Mouse (Mus musculus): ENCODE measurements at regions not wholly inside any gene's neighbourhood (a gene's known extent, or its start where the extent isn't known, plus 50 kb on each side); places are given as distances from the start of the nearest gene placed in this dataset.

GRCm38 (mm10) chr12:26821257-26821968 lies 352.4 kb downstream of the Cmpk2 start:
- no peak for TF ChIP-seq CTCF (IDR thresholded peaks at IDR 0.05; ENCODE audit: control insufficient read depth, insufficient read depth, insufficient read length)
- no peak for TF ChIP-seq MYOD1 (IDR thresholded peaks at IDR 0.05; ENCODE audit: control insufficient read depth, insufficient read length, low read depth)
- TF ChIP-seq USF1 (IDR thresholded peaks at IDR 0.05; ENCODE audit: low read depth): no peak
- no peak for TF ChIP-seq MAX (IDR thresholded peaks at IDR 0.05)
